Mouse (Mus musculus) spleen, adult 2 months (tissue): ENCODE data around the gene Napa.

ENCODE experiments used
- CTCF ChIP-seq: fragments of 200-500 bp; IDR thresholded peaks from 2 replicates; pipeline ENCODE4 v1.5.1; 2011; ENCODE audit warnings: mild to moderate bottlenecking, inconsistent platforms; ENCODE audit not compliant: insufficient read depth, insufficient read length, insufficient replicate concordance; ENCODE audit errors: extremely low read depth
- POLR2A ChIP-seq: fragments of 200-500 bp; IDR thresholded peaks from 2 replicates; pipeline ENCODE4 v1.6.1; 2011; ENCODE audit warnings: low read depth, low read length, inconsistent platforms

- TF ChIP-seq POLR2A: no peak
- no peak for TF ChIP-seq CTCF
Measured at GRCm38 (mm10) chr7:16128344-16128743, 30.1 kb downstream of the Napa start.
